Mouse (Mus musculus) inflammation-experienced regulatory T-cells, adult 6 months (primary cell): Measurements from ENCODE around the gene Fabp7. TPM values are rescaled to one million over a fixed set of nuclear protein-coding genes. Genes with fewer than 3 reads are reported as not detected.

Experiments
- ATAC-seq: one replicate; pipeline ENCODE4 v1.8.0; 2017
- polyA plus RNA-seq, 3 experiments: library from polyadenylated mRNA; unstranded; fragments of 100-300 nt; shearing (Covaris generic); gene quantifications; one replicate each; pipeline ENCODE4 v1.2.1; 2017

The Fabp7 gene
- polyA plus RNA-seq: not detected

DNA sequence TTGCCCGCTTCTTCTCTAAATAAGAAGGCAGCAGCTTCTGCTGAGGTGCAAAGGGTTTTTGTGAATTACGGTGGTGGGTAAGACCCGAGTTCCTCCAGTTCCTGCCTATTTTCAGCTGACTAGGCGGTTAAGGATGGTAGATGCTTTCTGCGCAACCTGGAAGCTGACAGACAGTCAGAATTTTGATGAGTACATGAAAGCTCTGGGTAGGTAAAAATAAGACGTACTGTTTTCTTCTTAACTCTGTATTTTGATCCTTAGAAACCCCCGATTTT, at the start of gene Fabp7:
Gene Fabp7, plus strand, starts transcription at position 6 of the 275 bp plus-strand sequence.
- no peak for ATAC-seq

DNA sequence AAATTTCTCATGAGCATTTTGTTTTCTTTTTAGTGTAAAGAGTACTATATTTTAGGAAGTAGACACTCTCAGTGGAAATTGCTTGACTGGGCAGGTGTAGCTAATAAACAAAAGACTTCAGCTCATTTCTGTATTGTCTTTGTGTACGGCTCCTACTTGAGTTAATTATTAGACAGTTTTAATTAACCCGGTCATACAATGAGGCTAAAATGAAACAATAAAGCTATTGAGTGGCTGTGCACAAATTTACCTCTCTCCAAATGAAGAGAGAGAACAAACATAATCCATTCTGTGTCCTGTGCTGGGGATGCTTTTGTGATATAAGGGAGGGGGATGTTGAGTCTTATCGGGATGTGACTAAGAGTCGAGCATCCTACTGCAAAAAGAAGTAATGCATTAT, 43.9 kb upstream of the Fabp7 start:
- no peak for ATAC-seq

DNA sequence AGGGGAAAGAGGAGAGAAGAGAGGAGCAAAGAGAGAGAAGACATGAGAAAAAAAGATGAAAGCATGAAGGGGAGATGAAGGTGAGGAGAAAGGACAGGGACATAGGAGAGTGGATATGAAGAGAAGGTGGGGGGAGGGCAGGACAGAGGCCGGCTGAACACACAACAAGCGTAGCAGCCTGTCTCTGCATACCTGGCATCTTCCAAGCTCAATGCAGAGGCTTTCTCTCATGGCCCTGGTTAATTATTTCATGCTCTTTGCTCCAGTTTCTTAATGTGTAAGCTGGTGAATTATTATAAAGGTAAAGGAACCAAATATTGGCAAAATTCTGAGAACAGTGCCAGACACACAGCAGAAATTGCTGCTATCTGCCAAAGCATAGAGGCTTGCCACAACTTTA, 43.3 kb upstream of the Fabp7 start:
- ATAC-seq: no peak

DNA sequence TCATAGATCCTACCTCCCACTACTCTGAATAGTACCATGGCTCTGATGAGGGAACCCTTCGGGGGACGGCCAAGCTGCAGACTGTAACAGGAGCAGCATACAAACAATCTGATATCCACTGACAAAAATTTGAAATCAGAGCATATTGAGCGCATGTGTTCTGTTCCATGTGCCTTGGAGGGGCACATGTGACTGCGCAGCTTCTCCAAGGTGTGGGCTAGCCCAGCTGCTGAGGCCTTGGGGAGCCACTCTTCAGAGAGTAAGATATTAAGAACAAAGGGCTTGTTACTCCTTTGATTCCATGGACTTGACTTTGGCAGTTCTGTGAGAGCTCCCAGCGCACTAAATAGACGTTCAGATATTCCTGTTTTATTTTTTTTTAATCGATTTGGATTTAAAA, 41.6 kb upstream of the Fabp7 start:
- no peak for ATAC-seq

DNA sequence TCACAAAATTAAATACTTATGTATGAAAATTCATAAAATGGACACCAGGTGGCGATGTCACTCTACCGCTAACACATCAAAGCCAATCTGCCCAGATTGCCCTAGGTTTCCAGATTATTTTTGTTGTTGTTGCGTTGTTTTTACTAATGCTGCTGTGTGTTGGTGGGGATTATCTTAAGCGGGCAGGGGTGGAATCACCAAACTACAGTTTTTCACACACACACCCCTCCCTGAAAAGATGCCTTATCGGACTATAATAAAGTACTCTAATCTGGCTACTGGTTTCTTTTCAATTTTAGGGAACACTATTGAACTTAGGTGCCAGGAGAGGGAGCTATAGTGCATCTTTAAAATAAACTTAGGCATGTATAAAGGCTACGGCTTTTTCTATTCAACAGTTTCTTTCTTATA, 41.1 kb upstream of the Fabp7 start:
- ATAC-seq: peak; percentile 72

DNA sequence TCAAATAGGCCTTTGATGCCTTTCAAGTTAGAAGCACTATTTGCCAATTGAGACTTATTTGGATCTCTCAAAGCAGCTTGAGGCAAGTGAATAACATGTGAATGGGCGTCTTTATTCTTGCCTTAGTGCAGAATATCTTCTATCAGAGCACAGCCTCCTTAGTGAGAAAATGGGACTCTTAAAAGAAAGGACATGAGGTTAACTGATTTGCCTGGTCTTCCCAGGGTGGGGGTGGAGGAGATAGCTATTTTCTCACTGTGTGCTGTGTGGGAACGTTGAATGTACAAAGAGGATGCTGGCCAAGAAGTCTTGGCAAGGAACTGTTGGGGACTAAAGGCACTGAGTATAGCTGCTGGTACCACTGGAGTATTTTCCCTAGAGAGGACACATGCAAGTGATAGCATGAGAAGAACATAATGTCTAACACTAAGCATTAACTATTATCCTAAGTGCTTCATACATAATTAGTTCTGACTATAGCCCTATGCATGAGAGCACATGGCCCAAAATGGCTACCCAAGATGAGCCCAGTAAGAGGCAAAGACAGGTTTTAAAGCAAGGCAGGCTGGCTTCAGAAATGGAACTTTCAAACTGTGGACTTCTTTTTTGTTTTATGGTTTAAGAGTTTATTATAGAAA, 40.4 kb upstream of the Fabp7 start:
- no peak for ATAC-seq

DNA sequence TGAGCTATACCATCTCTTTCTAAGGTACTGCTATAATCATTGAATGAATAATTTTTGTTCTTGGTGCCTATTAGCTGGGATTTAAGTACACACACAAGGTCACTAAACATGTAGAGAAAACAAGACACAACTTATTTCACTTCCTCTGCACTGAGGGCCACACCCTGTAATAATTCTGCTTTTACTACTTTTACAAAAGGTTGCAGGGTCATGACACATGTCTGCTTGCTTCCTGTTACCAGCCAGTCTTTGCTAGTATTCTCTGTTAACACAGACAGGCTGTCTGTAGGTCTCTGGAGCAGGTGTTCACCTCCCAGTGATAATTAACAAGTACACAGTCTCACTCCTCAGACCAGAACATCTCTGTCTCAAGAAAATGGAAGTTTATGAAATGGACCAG, 39.2 kb upstream of the Fabp7 start:
- peak; percentile 32 for ATAC-seq

DNA sequence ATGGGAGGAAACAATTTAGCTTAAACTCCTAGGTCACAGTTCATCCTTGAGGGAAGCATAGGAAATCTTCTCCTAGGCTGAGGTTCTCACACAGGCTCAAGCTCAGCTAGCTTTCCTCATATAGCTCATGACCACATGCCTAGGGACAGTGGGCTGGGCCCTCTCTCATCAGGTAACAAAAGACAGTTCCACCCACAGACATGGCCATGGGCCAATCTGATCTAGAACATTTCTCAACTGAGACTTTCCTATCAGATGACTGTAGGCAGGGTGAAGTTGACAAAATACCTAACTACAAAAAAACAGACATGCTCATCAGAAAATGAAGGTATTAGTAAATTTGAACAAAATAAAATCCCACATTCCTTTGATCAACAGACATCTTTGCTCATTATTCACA, 37.6 kb upstream of the Fabp7 start:
- ATAC-seq: peak; percentile 55

DNA sequence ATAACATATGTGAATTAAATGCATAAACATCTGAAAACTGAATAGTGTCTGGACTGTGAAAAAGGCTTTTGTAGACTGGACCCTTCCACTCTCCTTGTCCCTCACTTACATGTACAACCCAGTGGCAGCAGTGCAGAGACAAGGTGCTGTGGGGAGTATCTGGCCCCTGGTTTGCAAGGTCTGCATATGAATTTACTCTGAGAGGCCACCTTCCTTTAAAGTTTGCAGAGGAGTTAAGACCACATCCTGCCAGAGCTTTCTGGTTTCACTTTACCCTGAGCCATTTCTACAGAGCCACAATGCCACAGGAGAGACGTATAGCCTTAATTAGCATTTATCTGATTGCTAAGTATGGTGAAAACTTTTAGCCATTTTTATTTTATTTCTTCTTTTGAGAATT, 31.3 kb upstream of the Fabp7 start:
- peak; percentile 96 for ATAC-seq

DNA sequence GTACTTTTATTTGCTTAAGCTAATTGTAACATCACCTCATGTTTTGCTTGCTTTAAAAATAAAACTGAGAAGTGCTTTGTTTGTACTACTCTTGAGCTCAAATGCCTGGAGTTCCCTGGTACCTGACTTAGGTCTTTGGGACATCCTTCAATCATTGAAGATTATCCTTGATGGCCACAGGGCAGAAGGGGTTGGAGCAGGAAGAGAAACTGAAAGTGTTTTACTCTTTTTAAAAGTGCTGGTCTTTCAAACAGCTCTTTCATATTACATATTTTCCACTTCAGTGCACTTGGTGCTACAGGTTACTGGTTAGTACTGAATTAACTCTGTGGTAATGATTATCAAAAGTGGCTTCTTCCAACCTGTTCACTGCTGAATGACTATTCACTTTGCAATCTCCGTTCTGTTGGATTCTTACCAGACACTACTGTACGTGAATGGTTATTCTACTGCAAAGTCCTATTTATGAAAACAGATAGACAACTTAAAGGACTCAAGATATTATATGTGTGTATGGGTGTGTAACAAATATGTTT, 29.4 kb upstream of the Fabp7 start:
- ATAC-seq: peak; percentile 32

DNA sequence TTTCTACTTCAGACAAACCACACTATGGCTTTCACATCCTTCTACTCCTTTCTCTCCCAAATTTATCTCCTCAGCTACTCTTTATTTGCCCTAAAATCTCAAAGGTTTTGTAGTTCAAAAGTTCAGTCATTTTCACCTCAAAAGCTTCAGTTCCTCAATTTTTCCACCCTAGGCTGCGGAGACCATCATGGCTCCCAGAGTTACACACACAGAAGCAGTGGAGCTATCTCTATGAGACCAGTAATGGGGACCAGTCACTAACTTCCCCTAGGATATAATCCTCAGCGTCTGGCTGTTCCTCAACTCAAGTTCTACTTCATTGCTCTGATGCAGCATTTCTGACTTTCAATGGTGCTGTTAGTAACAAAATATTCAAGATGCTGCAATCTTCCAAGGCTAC, 25.7 kb upstream of the Fabp7 start:
- no peak for ATAC-seq

DNA sequence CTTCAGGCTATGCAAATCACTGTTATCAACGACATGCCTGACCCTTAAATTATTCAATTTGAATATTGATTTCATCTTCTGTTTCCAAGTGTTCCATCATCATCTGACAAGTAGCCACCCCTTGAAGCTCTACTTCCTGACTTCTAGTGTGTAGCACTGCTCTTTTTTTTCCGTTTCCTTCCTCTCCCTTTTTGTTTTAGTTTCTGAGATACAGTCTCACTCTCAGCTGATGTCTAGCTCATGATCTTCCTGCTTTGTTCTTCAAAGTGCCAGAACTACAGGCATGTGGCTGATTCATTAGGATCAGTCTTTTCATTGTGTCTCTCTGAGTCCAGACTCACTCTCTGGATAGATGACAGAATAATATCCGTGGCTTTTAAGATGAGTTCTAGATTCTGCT, 24.0 kb upstream of the Fabp7 start:
- ATAC-seq: peak; percentile 75

DNA sequence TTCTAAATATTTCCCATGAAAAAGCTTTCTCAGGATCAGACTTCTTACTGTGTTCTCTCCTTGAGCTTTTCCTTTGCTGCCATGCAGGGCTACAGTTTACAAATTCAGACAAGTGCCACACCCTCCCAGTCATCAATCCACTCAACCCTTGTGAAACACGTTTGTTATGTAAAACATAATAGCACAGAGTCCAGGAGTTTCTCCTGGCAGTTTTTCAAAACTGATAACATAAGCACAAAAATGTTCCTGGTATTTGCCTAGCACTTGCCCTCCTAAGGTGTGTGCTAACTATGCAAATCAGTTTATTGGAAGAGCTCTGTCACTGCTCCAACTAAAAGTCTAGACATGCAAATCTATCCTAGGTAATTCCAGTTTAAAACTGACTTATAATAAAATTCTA, 21.6 kb upstream of the Fabp7 start:
- no peak for ATAC-seq

DNA sequence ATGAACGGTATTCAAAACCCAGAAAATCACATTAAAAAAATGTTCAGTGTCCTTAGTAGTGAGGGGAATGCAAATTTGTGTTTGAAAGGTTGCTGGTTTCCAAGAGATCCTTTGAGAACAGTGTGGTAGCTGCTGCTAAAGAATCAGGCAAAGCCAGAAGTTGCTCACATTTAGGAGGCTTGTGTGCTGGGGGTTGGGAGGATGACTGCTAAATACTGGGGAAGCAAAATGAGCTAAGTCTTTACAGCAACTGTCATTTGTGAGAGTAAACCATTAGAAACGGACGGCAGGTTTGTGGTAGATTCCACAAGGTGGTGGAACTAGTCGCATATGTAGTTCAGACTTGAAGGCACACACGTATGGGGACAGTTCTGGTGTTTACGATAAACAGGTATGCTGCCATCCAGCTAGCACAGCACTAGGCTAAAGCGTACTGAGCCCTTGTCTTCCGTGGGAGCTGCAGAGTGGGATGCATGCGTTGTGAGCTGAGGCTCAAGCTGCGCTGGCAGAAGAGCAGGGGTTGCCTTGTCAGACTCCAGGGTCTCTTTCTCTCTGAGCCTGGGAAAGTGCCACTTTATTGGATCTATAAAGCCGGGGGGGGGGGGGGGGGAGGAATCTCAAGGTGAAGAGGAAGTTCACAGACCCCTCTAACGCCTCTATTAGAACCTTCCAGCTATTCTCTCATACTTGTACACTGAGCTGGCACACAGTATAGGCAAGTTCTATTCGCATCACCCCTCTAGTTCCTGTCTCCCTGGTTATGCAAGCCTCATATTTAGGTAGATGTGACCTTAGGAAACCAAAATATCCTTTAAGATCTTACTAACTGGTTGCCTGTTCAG, 1.2 kb upstream of the Fabp7 start:
- no peak for ATAC-seq

DNA sequence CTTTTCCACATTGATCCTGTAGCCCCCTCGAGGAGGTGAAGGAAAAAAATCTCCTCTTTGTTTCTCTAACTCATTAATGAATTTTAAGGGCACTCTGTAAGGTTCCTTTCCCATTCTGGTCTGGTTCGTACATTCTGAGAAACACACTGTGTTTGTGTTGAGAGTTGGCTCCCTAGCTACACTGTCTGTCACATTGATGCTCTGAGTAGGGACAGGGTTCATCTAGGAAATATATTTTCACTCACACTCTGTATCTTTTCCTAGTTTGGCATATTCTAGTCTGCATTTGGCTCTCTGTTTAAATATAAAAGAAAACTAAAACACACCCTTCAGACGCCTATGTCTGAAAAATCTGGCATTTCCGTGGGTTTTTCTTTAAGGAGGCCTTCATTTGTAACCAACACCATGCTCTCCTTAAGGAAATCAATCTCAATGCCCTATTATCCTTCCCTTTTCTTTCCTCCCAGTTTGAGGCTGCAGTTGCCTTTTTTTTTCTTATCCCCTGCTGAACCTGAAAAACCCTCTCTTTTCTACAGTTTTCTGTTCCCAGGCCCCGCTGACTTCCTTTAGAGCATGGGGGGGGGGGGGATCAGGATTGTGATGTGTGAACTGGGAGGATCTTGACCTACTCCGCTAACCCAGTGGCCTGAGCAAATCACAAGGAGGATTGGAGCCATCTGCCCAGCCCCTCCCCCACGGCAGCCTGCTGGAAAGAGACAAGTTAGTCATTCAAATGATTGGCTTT, 378 bp upstream of the Fabp7 start:
- no peak for ATAC-seq

DNA sequence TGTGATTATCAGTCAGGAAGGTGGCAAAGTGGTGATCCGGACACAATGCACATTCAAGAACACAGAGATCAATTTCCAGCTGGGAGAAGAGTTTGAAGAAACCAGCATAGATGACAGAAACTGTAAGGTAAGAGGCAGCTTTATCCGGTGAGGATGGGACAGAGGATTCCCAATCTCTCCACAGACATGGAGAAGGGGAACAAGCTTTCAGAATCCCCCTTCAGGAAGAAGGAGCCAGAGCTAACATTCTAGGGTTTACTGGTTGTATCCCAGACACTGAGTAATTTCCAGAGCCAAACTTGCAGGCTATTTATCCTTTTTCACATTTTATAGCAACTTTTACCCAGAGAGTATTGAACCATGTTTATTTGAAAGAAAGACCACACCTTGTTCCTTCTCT, 871 bp downstream of the Fabp7 start:
- ATAC-seq: no peak

DNA sequence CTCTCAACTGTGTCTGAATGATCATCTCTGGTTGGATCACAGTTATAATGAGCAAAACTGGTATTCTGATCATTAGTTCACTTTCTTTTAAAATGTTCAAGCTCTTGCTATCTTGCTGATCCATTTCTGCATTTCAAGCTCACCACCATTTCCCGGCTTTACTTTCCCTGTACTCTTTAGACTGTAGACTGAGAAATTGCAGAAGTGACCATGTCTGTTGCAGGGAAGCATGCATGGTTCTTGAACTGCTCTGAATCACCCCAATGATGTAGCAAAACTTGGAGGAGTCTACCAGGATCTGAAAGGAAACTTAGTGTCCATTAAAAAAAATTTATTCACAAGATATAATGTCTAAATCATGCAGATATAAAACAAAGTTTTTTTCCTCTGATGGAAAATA, 8.3 kb downstream of the Fabp7 start:
- no peak for ATAC-seq

DNA sequence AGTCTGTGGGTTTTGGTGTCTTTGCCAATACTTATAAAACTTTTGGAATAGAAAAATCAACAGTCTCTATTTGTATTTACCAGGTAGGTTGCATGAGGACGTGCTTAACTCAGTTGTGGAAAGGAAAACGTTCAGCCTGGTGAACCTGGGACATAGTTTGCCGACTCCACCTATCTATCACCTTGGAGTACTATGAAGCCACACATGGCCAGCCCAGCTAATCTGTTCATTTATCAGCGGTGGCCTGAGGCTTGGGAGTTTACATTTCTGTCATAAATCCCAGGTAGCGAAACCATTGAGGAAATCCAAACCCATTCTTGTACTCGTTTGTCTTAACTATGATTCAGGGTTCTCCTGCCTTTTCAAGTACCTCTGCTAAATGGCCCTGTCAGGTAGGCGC, 9.3 kb downstream of the Fabp7 start, which contains the start of gene Smpdl3a:
Gene Smpdl3a, plus strand, starts transcription at position 318 of the 400 bp plus-strand sequence.
- no peak for ATAC-seq

DNA sequence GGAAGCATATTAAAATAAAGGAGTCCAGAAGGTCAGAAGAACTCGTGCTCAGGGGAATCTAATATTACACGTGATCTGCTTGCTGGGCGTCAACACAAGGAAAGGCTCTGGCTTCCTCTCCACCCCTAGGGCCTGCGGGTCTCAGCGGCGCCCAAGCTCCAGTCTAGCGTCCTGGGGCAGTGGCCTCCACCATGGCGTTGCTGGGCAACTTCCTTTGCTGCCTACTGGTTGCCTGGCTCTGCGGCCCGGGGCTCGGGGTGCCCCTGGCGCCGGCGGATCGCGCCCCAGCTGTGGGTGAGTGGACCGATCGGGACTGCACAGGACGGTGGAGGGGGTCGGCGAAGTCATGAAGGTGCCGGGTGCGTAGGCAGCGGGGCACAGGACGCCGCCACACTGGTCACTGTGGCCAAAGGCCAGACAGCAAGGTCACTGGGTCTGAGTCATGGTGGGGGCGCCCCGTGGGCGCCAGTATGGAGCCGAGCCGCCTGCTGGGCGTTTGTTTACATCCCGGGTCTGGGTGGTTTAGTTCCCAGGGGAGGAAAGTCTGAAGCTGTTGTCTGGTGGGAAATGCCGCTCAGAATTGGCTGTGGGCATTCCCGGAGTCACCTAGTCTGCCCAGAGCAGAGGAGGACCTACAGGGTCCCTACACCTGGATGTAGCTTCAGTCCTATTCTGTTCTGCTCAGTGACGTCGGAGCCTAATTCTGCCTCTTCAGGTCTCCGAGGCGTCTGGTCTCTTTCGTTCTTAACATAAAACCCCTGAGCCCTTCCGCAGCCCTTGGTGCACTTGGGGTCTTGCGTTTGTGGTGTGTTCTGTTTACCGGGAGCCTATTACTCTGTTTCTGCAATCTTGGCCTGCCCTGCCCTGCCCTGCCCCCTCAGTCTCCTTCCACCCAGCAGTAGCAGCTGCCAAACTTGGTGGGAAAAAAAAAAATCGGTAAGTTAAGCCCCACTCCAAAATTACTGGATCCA, 10.1 kb downstream of the Fabp7 start:
- ATAC-seq: peak; percentile 46

DNA sequence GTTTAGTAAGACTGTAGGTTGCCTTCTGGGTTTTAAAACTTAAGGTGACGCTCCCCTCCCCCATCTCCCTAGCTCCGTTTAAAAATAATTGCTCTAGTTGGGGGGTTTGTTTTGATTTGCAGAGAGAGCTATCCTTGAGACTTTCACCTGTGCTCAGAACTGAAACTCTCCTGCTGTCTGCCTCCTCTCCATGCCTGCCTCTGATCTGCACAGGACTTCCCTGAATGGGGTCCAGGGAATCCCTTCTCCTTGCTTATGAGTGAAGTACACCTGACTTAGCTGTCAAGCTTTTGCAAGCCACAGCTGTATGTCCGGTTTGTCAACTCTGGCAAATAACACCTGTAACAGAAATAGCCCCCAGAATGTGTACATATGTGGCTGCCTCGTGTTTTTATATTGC, 10.9 kb downstream of the Fabp7 start:
- ATAC-seq: peak; percentile 4

DNA sequence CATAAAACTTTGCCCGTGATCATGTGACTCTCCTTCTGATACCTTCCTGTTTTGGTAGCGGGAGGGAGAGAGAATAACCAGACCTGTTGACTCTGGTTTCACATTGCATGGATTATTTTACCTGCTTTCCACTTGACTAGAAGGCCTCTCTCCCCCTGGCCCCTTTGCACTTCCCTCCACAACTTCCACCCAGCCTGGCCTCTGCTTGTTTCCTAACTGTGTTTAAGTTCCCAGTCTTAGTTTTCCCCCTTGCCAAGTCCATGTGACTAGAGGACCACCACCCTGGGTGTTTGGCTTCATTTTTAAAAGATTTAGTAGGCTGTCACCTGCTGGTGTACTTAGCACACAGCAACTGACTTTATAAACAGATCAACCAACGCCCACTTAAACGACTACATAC, 11.4 kb downstream of the Fabp7 start:
- peak; percentile 69 for ATAC-seq

DNA sequence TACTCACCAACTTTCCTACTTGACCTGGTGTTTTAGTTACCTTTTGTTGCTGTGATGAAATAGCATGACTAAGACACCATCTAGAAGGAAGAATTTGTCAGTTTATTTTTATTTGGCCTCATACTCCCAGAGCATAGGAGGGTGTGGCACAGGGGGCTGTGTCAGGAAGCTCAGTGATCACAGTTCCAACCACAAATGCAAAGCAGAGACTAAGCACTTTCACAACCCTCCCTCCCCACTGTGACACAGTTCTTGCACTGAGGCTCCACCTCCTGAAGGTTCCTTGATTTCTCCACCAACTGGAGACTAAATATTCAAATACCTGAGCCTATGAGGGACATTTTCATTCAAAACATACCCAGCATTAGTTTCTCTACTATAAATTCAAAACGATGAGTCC, 14.8 kb downstream of the Fabp7 start:
- ATAC-seq: peak; percentile 48
